Mouse (Mus musculus) right cerebral cortex, adult 2 months (tissue): Measurements from ENCODE around the gene Tnni1.

Source experiments
- DNase-seq, 2 experiments: peaks; one replicate each; pipeline ENCODE4 v3.0.0; 2021 to 2022; ENCODE audit warnings: low spot score in 2 of 2

The Tnni1 gene

GRCm38 (mm10) chr1:135767324-135767890 is 11.8 kb upstream of the Tnni1 start:
- DNase-seq: no peak

- no peak for DNase-seq
Observed at GRCm38 (mm10) chr1:135768400-135768799, 10.8 kb upstream of the Tnni1 start.

- no peak for DNase-seq
Observed at GRCm38 (mm10) chr1:135770237-135770636, 9.0 kb upstream of the Tnni1 start.

GRCm38 (mm10) chr1:135770896-135771572 is 8.2 kb upstream of the Tnni1 start:
- no peak for DNase-seq

GRCm38 (mm10) chr1:135771573-135771970 is 7.7 kb upstream of the Tnni1 start:
- DNase-seq: no peak

GRCm38 (mm10) chr1:135776596-135776995 is 2.6 kb upstream of the Tnni1 start:
- no peak for DNase-seq

GRCm38 (mm10) chr1:135777046-135777445 is 2.2 kb upstream of the Tnni1 start:
- no peak for DNase-seq

GRCm38 (mm10) chr1:135780649-135781048 is 1.4 kb downstream of the Tnni1 start:
- DNase-seq: no peak

GRCm38 (mm10) chr1:135781220-135781619 is 2.0 kb downstream of the Tnni1 start:
- DNase-seq: peak; percentile 56 to 69

- DNase-seq: no peak
Observed at GRCm38 (mm10) chr1:135782816-135783215, 3.6 kb downstream of the Tnni1 start.

GRCm38 (mm10) chr1:135787799-135788198 is 8.6 kb downstream of the Tnni1 start:
- peak; percentile 74 to 83 for DNase-seq

- DNase-seq: peak; percentile 41 to 48
Observed at GRCm38 (mm10) chr1:135788708-135789107, 9.5 kb downstream of the Tnni1 start.

- DNase-seq: peak; percentile 59 to 76
Observed at GRCm38 (mm10) chr1:135789815-135790214, 10.6 kb downstream of the Tnni1 start.

GRCm38 (mm10) chr1:135792143-135792939 is 13.1 kb downstream of the Tnni1 start:
- DNase-seq: no peak

- peak; percentile 83 to 86 for DNase-seq
Observed at GRCm38 (mm10) chr1:135793370-135794215, 14.4 kb downstream of the Tnni1 start.

GRCm38 (mm10) chr1:135794216-135795134 is 15.2 kb downstream of the Tnni1 start:
- DNase-seq: no peak

- DNase-seq: no peak
Observed at GRCm38 (mm10) chr1:135798492-135798891, 19.3 kb downstream of the Tnni1 start.

GRCm38 (mm10) chr1:135799109-135799627 is 19.9 kb downstream of the Tnni1 start:
- no peak for DNase-seq

- DNase-seq: no peak
Observed at GRCm38 (mm10) chr1:135800192-135800950, 21.1 kb downstream of the Tnni1 start.

GRCm38 (mm10) chr1:135807546-135807945 is 28.3 kb downstream of the Tnni1 start:
- no peak for DNase-seq
